Mouse (Mus musculus) right cerebral cortex, postnatal 36 days (tissue): Measurements from ENCODE around the gene Sdha.

Source experiments
- DNase-seq, 2 experiments: peaks; one replicate each; pipeline ENCODE4 v3.0.0; 2022; ENCODE audit warnings: low spot score in 2 of 2, mixed read lengths in 1 of 2

The Sdha gene

DNA sequence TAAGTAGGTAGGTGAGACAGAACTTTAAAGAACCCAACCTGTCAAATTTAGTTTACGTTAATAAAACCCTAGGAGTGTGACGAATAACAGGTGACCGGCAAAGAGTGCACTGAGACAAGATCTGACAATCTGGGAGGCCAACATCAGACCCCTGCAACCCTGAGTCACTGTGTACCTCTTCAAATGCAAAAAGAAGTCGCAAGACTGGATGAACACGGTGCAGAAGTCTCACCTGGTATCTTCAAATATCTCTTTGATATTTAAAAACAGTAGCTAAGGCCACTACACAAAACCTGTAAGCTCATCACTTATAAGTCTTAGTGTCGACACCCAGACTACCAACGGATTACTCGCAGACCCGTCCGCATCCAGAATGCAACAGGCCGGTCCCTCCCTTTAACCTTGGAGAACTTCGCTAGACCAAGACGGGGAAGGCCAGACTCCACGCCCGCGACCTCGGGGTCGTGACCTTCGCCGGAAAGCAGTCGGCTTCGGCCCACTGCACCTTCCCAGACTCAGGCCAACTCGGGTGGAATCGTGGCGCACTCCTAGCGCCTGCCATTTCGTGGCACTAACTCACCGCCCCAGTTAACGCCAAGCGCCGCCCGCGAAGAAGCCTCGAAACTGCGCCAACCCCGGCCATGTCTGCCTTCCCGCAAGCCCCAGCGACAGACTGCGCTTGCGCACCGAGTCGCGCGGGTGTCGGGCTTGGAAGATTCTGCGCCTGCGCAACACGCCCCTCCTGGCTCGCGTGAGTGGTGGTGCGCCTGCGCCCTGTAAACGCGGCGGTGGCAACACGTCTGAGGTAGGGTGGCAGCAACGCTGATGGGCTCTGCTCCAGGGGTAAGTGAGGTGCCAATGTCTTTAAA is at the start of gene Sdha, which contains the start of gene Ccdc127:
Gene Sdha, minus strand, starts transcription at position 715 of the 869 bp plus-strand sequence.
Gene Ccdc127, plus strand, starts transcription at position 744 of the 869 bp plus-strand sequence.
- peak; percentile 92 for DNase-seq

DNA sequence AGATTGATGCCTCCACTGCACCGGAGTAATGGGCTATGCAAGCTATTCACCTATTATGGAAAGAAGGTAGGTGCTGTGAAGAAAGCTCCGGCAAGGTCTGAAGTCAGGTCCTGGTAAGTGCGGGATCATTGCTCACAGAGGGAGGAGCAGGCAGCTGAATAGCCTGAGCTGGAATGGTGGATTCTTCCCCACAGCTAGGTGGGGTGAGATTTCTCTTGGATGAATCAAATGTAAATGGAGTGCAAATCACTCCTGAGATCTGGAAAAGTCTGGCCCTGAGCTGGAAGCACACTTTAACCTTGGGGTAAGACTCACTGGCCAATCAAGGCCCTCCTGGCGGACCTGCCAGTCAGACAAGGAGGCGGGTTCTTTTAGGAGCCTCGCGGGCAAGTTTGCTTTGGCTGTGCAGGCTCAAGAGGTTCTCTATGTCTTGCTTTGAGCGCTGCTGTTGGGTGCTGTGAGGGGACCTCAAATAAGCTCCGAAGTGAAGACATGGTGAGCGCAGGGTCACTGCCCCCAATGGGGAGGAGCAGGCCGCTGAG is 49.3 kb upstream of the Sdha start, which contains the start of gene Ftl1-ps1:
Gene Ftl1-ps1, plus strand, starts transcription at position 397 of the 542 bp plus-strand sequence.
- DNase-seq = no peak

DNA sequence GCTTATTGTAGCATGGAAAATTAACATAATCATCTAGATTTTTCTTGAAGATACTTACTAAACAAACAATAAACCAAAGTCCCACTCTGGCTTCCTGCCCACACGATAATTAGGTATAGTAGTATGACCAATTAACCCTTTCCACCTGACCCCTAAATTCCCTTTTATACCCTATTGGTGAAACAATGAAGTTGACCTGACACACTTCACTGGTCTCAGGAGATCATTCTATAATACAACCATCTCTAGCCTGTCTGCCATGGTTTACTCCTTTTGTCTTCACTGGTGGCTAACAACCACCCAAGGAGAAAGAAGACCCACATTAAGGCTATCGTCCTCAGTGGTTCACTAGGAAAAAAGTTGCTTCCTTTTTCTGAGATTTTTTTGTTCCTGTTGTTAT is 41.1 kb upstream of the Sdha start:
- DNase-seq = no peak

DNA sequence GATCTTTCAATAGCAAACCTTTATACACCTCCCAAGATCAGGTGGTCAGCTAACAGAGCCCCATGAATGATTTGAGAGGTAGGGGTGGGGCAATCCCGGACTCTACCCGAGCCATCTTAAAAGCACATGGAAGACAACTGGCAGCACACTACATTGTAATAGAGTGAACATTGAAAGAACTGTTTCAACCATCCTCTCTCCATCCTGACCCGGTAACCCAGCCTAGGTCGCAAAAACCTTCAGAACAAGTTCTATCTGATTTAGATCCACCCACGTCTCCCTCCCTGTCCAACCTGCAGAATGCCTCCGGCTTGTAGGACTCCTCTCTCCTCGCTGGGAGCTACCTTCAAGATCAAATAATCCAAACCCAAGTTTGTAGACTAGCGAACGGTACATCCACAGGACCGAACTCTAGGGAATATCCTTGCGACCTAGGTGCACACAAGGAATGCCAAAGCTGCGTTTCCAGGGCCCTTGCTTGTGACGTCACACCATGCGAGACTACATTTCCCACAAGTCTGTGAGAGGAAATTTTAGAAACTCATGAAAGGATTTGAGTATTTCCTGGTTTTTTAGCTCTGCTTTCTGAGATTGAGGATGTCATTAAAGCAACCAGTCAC is 40.4 kb upstream of the Sdha start, which contains the start of gene Zfp72:
Gene Zfp72, minus strand, starts transcription at position 466 of the 620 bp plus-strand sequence.
- DNase-seq = peak; percentile 64 to 72

DNA sequence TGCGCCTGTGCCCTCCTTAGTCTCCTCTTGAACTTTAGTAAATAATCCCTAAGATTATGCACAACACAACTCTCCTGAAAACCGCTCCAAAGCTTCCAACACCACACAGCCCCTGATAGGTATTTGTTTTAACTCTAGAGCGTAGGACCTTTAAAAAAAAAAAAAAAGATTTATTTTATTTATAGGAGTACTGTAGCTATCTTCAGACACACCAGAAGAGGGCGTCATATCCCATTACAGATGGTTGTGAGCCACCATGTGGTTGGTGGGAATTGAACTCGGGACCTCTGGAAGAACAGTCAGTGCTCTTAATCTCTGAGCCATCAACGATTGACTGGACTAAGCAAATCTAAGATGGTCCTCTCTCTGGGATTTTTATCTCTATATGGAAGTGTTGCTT is 39.6 kb upstream of the Sdha start:
- DNase-seq = no peak

DNA sequence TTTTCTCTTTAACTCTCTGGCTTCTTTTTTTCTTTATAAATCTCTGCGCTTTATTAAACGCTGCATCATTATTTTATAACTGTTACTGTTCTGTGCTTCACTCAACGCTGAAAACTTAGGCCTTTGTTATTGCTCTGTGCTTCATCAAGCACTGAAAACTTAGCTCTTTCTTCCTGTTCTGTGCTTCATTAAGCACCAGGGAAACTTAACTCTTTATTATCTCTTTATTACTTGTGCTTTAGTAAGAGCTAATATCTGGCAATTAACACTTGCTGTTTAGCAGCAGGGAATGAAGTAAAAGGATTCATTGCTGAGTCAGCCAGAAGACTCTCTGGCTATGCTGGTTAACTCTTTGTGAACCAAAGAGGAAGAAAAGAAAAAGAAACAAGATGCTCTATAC is 32.2 kb upstream of the Sdha start:
- no peak for DNase-seq

DNA sequence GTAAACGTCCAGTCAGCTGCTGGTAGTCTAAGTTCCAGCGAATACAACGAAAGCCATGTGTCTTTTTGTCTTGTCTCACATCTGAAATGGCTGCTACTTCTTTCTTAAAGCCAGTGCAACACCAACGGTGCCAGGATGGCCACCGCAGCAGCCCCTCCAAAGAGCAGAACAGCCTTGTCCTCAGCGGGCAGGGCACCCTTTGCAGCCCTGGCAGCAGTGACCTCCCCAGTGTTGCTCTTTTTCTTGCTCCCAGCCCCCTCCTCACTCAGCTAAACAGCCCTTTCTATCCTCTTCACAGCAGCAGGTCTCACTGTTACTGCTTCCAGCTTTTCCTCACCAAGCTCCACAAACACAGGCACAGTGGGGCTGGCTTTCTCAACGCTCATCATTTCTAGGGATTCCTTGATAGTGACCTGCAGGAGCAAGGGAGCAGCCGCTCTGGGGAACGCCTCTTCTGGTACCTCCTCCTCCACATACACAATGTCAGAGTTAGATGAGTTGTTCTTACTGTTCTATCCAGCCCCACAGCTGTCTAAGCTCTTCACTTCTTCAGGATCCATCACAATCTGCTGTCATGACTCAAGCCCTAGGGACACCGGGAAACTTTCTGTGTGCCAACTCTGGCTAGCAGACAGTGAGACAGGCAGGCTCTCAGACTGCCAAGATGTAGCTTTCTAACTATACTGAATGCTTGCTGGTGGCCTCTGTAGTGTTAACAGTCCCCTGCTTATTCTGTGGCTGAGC is 31.6 kb upstream of the Sdha start:
- DNase-seq = no peak

DNA sequence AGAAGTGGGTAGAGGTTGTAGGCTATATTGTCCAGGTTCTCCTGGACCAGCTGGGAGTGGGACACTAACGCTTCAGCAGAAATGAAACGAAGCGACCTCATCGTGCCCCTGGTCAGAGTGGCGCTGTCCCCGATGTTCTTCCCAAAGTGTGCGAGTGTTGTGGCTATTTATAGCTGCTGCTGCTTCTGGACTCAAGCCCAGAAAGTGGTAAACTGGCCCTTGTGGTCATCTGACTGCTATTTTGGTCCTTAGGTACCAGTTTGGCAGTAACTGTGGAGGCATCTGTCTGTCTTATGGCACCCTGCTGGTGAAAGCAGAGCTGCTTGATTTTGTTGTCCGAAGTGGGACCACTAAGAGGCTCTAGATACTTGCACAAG is 13.8 kb upstream of the Sdha start, which contains the start of gene Lrrc14b:
Gene Lrrc14b, minus strand, starts transcription at position 147 of the 377 bp plus-strand sequence.
- no peak for DNase-seq

DNA sequence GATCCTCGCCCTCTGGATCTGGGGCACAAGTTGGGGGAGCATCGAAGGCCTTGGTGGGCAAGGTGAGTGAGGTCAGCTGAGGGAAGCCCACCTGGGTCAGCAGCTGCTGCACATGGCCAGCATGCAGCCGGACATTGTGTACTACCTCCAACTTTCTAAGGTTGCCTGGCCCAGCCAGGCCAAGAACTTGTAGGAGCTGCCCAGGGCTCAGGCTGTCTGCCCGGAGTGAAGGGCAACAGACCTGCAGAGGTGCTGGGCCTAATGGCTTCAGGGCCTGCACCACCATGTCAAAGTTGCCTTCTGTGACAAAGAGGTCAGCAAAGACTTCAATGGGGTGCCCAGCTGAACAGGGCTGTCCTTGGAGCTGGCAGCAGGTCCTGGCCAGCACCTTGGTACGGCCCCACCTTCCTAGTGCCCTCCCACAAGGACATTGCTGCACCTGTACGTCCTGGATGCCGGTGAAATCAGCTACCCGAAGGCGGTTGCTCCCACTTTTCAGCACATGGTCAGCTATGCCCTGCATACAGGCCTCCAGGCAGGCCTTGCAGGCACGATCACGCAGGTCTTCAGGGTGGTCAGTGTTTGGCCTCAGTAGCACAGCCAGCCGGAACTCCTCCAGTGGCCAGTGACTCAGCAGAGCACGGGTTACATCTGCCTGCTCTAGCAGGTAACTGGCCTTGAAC is 13.2 kb upstream of the Sdha start:
- no peak for DNase-seq

DNA sequence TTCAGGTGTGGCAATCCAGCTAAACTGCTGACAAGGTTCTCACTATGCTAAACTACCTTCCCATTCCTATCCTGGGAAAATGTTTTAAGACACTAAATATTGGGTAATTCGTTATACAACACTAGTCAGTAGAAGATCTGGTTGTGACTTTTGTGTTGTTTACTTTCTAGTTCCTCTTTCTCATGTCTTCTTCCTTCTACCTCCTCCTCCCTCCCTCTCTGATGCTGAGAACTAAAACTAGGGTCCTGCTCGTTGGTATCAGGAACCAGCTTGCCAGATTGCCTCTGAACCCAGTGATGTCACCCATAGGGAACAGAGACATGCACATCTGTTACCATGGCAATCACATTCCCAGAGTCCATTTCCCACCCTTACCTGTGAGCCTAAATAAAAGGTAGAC is 12.1 kb upstream of the Sdha start:
- DNase-seq = no peak

DNA sequence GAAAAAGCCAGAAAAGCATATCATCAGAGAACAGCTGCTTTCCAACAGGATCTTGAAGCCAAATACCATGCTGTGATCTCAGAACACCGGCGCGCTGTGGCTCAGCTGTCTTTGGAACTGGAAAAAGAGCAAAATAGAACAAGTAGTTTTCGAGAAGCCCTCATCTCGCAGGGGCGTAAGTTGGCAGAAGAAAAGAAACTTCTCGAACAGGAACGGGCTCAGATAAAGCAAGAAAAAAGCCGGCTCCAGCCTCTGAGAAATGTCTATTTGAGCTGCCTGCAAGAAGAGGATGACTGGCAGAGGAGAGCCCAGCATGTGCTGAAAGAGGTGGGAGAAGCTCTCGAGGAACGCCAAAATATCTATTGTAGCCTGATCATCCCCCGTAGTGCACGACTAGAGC is 6.4 kb upstream of the Sdha start:
- peak in 1 of 2 experiments; percentile 23 for DNase-seq

DNA sequence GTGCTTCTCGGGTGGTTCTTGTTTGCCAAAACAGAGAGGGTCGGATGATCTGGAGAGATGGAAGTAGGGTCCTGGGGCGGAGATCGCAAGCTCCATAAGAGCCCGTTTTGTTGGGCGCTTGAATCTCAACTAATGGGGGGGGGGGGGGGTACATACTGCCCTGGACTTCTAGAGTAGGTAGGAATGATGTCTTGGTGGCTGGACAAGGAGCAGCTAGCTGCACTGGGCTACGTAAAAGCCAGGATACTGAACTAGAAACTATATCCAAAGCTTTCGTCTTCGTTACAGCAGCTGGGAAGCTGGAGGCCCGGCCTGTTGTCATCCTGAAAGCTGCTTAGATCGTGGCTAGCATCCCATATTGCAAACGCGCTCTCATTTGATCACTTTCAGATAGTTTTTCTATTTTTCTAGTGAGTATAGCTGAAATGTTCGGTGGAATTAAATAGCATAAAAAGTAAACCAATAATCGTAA is 391 bp upstream of the Sdha start:
- no peak for DNase-seq

DNA sequence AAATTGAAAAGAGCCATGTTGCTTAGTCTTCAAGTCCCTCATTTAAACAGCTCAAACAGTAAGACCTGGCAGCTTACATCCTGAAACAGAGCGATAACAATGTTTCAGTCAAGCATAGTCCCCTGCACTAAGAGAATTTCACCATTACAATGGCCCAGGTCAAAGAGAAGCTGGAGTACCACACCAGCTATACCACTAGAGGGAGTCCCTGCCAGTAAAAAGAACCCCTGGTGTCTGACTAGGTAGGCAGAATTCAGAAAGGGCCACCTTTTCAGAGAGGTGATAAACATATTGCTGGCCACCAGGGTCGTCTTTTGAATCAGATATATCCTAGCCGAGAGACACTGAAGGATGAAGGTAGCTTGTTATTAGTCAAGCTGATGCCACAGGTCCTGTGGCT is 9.0 kb downstream of the Sdha start:
- DNase-seq = no peak

DNA sequence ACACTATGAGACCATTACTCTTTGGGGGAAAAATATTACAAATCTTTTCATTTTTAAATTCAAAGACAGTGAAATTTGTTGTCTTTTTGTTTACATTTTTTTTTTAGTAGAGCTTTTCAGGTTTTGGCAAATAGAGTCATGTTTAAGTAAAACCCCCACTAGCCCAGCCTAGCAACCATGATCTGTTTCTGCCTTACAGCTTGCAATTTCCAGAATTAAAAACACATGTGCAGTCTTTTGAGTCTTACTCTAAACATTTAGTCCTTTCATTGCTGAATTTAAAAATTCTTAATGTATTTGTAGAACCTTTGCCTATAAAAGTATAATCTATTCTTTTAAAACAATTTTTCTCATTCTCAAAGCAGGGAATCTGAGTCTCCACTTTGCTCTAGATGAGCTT is 20.8 kb downstream of the Sdha start:
- no peak for DNase-seq

DNA sequence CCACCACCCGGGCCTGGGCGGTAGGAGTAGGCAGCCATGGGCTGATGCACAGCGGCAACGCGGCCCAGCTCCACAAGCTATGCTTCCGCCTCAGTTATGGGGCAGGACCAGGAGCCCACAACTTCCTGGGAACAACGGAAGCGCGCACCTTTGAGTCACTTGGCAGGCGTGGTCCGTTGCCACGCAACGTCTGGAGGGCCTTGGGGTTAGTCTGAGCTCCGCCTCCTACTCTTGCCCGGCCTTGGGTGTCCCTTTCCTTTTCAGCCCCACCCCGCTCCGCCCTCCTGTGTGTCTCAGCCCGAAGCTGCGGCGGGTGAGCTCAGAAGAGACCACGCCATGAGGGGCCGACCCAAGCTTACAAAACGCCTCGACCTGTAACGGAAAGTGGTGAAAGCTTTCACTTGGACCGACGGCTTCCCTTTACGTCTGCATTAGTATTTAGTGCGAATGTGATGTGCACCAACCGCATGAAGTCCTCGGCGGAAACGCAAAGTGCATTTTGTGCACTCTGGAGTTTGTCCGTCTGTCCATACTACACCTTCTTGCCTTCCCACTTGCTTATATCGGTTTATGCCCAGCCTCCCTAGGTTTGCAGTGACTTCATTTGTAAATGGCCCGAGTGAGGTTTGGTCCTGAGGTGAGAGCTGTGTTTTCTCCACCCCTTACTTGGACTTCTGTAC is 32.8 kb downstream of the Sdha start, which contains the start of gene Pdcd6:
Gene Pdcd6, minus strand, starts transcription at position 411 of the 680 bp plus-strand sequence.
- DNase-seq = peak; percentile 89 to 94

DNA sequence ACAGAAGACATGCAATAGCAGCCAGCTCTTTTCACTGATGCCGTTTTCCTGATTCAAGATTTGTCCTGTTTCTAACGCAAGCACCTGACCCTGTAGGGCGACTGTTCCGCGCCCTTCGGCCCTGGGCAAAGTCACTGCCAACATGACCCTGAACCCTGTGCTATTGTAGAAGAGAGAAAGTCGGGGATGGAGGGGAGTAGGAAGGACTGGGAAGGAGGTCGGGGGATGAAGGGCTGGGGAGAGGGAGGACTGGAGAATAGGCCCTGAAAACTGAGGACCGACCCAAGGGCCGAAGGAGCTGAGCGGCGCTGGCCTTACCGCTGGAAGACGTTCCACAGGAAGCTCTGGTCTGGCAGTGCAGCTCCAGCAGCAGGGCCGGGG is 33.3 kb downstream of the Sdha start:
- no peak for DNase-seq

DNA sequence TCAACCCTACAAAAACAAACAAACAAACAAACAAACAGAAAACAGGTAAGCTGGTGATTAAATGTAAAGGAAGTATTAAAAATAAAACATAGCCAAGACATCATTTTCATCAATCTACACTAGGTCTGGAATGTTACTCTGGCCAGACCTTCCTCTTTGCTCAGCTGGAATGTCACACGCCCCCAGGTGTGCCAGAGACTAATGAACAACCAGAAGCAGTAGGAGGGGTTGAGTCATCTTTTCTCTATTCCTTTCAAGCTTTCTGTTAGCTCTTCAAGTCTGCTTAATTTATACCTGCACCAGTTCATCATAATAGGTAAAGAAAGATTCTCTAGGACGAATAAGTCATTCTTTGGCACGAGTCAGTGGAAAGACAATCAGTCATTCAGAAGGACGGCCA is 33.7 kb downstream of the Sdha start:
- no peak for DNase-seq

DNA sequence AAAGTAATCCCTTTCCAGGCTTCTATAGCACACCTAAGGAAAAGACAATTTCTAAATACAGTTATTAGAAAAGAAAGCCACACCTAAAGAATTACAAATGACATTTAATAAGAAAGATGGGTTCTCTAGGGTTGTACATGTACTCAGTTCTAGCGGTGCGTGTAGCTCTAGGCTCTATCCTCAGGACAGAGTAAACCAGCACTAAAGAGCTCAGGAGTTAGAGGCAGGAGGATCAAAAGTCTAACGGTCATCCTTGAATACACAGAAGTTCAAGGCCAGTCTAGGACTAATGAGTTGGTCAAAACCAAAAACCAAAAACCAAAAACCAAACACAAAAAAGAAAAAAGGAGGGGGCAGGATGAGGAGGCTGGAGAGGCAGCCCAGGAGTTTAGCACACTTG is 35.5 kb downstream of the Sdha start:
- no peak for DNase-seq

DNA sequence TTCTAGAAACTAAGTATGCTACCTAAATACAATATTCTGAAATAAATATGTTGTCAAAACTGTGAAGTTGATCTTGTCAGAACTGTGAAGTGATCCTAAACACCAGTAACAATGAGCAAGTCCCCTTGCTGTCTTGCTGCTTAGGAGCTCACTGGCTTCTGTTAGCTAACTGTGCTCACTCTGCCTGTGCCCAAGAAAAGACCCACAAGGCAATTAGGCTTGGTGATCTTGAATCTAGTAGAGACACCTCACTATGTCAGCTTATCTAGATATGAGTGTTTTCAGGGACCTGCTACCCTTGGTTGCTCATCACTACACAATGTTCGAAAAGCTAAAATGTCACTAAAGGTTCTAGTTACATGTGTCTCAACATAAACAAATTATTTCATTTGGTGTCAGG is 44.3 kb downstream of the Sdha start:
- no peak for DNase-seq

DNA sequence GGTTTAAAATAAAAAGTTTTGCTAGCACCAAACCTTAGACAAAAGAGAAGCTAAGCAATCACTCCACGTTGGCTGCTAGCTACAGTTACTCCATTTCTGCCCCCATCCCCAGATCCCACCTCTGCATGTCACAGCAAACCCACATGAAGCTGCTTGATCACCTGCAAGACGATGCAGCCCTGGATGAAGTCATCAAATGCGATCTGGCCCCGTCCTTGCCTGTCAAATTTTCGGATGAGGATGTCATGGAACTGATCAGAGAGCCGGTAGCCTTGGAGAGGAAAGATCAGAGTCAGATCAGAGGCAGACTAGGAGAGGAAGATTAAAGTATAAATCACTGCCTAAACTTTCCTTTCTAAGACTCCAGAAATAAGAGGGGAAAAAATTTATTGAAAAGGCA is 44.7 kb downstream of the Sdha start:
- DNase-seq = no peak
